Mouse (Mus musculus) forebrain, embryonic 10.5 days (tissue): Measurements from ENCODE around the gene Tln1. TPM values are rescaled to one million over a fixed set of nuclear protein-coding genes. Genes with fewer than 3 reads are reported as not detected.
"Not testable (repeated sequence)": the region's sequence is repeated elsewhere in the genome, so short reads cannot be mapped to it uniquely, and the experiment has no call there.

Source experiments
- DNase-seq: peaks from one replicate; pipeline ENCODE4 v3.0.0-alpha.2; 2017; ENCODE audit warnings: low spot score; ENCODE audit errors: extremely low spot score
- H3K27ac ChIP-seq: fragments of 300-500 bp; sonication (generic); 2 replicates; pipeline ENCODE4 v1.5.1; 2016; ENCODE audit warnings: mild to moderate bottlenecking
- H3K27me3 ChIP-seq: fragments of 300-500 bp; sonication (generic); 2 replicates; pipeline ENCODE4 v1.6.1; 2016; ENCODE audit warnings: mild to moderate bottlenecking; ENCODE audit not compliant: poor library complexity, severe bottlenecking
- H3K36me3 ChIP-seq: fragments of 300-500 bp; sonication (generic); replicated peaks from 2 replicates; pipeline ENCODE4 v1.6.1; 2016; ENCODE audit warnings: mild to moderate bottlenecking, moderate library complexity
- H3K4me1 ChIP-seq: fragments of 300-500 bp; sonication (generic); 2 replicates; pipeline ENCODE4 v1.6.1; 2016
- H3K4me3 ChIP-seq: fragments of 300-500 bp; sonication (generic); 2 replicates; pipeline ENCODE4 v1.5.1; 2016; ENCODE audit warnings: mild to moderate bottlenecking, moderate library complexity
- H3K9me3 ChIP-seq: fragments of 300-500 bp; sonication (generic); 2 replicates; pipeline ENCODE4 v1.6.1; 2016; ENCODE audit warnings: mild to moderate bottlenecking, moderate library complexity
- WGBS: fragments of 180-500 bp; shearing (Covaris S2); methylation state at CpG from one replicate; pipeline ENCODE4 v1.1.7; 2016; 5-methylcytosine and 5-hydroxymethylcytosine counted together
- polyA plus RNA-seq: library from polyadenylated mRNA; unstranded; fragments of >200 nt; fragmentation: Nextera tagmentation; extraction: Ambion mirVana; gene quantifications from 2 replicates; pipeline ENCODE4 v1.2.1, GENCODE M21; 2016

Gene Tln1
- polyA plus RNA-seq, 1 experiment from 2014 or later, result 42.5 TPM

GRCm38 (mm10) chr4:43492101-43492820, 70.2 kb downstream of the Tln1 start:
- DNase-seq, result no peak
- Histone ChIP-seq H3K9me3 (no peaks in the 10 kb centered on the region; the same call in 1 of the 2 replicates), H3K4me1 (peaks cover 29% of the 10 kb centered on the region), H3K27me3 (peaks cover 22% of the 10 kb centered on the region), H3K27ac (no peak overlapping the region), H3K4me3 (peak overlapping the region; percentile 71), H3K36me3 (peaks cover 21% of the 10 kb centered on the region)
- WGBS, result 48% methylated on average over 12 of the region's 12 CpGs

GRCm38 (mm10) chr4:43490801-43491200, 71.7 kb downstream of the Tln1 start:
- H3K4me1 ChIP-seq, result peaks cover 15% of the 10 kb centered on the region
- WGBS, result 92% methylated on average over 5 of the region's 5 CpGs
- peaks cover 7% of the 10 kb centered on the region for H3K36me3 ChIP-seq
- H3K4me3 ChIP-seq, result no peak overlapping the region
- peaks cover 12% of the 10 kb centered on the region for H3K27me3 ChIP-seq
- no peaks in the 10 kb centered on the region; the same call in 1 of the 2 replicates for H3K9me3 ChIP-seq
- no peak overlapping the region for H3K27ac ChIP-seq
- no peak for DNase-seq

- no peaks in the 10 kb centered on the region for H3K36me3 ChIP-seq
- no peak overlapping the region for H3K4me3 ChIP-seq
- DNase-seq, result no peak
- H3K27me3 ChIP-seq, result no peaks in the 10 kb centered on the region
- peaks cover 9% of the 10 kb centered on the region for H3K4me1 ChIP-seq
- peaks cover 4% of the 10 kb centered on the region; the same call in 1 of the 2 replicates for H3K9me3 ChIP-seq
- H3K27ac ChIP-seq, result no peak overlapping the region
- WGBS, result 88% methylated on average over 3 of the region's 3 CpGs
Observed at GRCm38 (mm10) chr4:43489611-43490010, 72.9 kb downstream of the Tln1 start.

- H3K27ac ChIP-seq, H3K9me3 ChIP-seq, DNase-seq, H3K4me3 ChIP-seq, H3K4me1 ChIP-seq, H3K36me3 ChIP-seq, H3K27me3 ChIP-seq: not testable (repeated sequence)
- WGBS, result 86% methylated on average over 5 of the region's 5 CpGs
Observed at GRCm38 (mm10) chr4:43485666-43486065, 76.8 kb downstream of the Tln1 start.

GRCm38 (mm10) chr4:43483535-43484091, 78.9 kb downstream of the Tln1 start, which contains the start of gene Sit1:
Sit1 (minus strand) TSS chr4:43483734.
- Histone ChIP-seq H3K36me3 (no peaks in the 10 kb centered on the region), H3K4me3 (no peak within 1 kb of the TSS), H3K9me3 (peaks cover 4% of the 10 kb centered on the region; the same call in 1 of the 2 replicates), H3K27me3 (peaks cover 6% of the 10 kb centered on the region), H3K27ac (no peak within 1 kb of the TSS), H3K4me1 (peaks cover 8% of the 10 kb centered on the region)
- no peak for DNase-seq
- 69% methylated on average over 12 of the region's 12 CpGs for WGBS

GRCm38 (mm10) chr4:43482591-43482990, 79.9 kb downstream of the Tln1 start:
- H3K36me3 ChIP-seq, result no peaks in the 10 kb centered on the region
- H3K27ac ChIP-seq, result no peak overlapping the region
- H3K9me3 ChIP-seq, result peaks cover 4% of the 10 kb centered on the region; the same call in 1 of the 2 replicates
- peaks cover 11% of the 10 kb centered on the region for H3K4me1 ChIP-seq
- H3K4me3 ChIP-seq, result no peak overlapping the region
- peaks cover 6% of the 10 kb centered on the region for H3K27me3 ChIP-seq
- WGBS, result 83% methylated on average over 10 of the region's 10 CpGs
- DNase-seq, result no peak

GRCm38 (mm10) chr4:43481894-43482456, 80.5 kb downstream of the Tln1 start:
- Histone ChIP-seq H3K27me3 (peaks cover 6% of the 10 kb centered on the region), H3K4me3 (no peak overlapping the region)
- 77% methylated on average over 7 of the region's 7 CpGs for WGBS

More at GRCm38 (mm10) chr4:43481894-43482456, 80.5 kb downstream of the Tln1 start:
- Histone ChIP-seq H3K9me3 (peaks cover 4% of the 10 kb centered on the region; the same call in 1 of the 2 replicates), H3K36me3 (no peaks in the 10 kb centered on the region), H3K4me1 (peaks cover 11% of the 10 kb centered on the region), H3K27ac (no peak overlapping the region)
- DNase-seq, result no peak

Other genes starting within 250 kb of the Tln1 start
- 7.4 and 8.4 TPM in 2 replicates for gene Rusc2, start 180.7 kb downstream of the Tln1 start, polyA plus RNA-seq
- gene Fam166b, start 133.6 kb downstream of the Tln1 start, polyA plus RNA-seq, result 0.10 and 0.17 TPM in 2 replicates
- 3.2 and 3.5 TPM in 2 replicates for gene Tesk1, start 120.8 kb downstream of the Tln1 start, polyA plus RNA-seq
- gene Cd72, start 108.1 kb downstream of the Tln1 start, polyA plus RNA-seq, result 2.3 and 2.4 TPM in 2 replicates
- not detected in 2 replicates for gene Sit1, start 79.0 kb downstream of the Tln1 start, polyA plus RNA-seq
- gene Ccdc107, start 69.8 kb downstream of the Tln1 start, polyA plus RNA-seq, result 42.2 and 43.9 TPM in 2 replicates
- gene Arhgef39, start 63.0 kb downstream of the Tln1 start, polyA plus RNA-seq, result 54.6 and 56.7 TPM in 2 replicates
- 0.60 and 1.1 TPM in 2 replicates for gene Car9, start 55.7 kb downstream of the Tln1 start, polyA plus RNA-seq
- 40.0 and 42.6 TPM in 2 replicates for gene Tpm2, start 38.9 kb downstream of the Tln1 start, polyA plus RNA-seq
- gene Creb3, start 359 bp downstream of the Tln1 start, polyA plus RNA-seq, result 32.5 and 34.4 TPM in 2 replicates
- gene Rgp1, start 16.0 kb upstream of the Tln1 start, polyA plus RNA-seq, result 15.3 and 24.2 TPM in 2 replicates
- gene Gba2, start 16.2 kb upstream of the Tln1 start, polyA plus RNA-seq, result 24.3 and 26.4 TPM in 2 replicates
- gene Msmp, start 21.8 kb upstream of the Tln1 start, polyA plus RNA-seq, result 0.97 TPM in 1 of 2 replicates, not detected in the other
- gene Npr2, start 69.2 kb upstream of the Tln1 start, polyA plus RNA-seq, result 5.4 and 6.2 TPM in 2 replicates
- 1.9 and 2.9 TPM in 2 replicates for gene Spag8, start 90.9 kb upstream of the Tln1 start, polyA plus RNA-seq
- 66.0 and 69.7 TPM in 2 replicates for gene Hint2, start 93.8 kb upstream of the Tln1 start, polyA plus RNA-seq
- 4.2 and 4.3 TPM in 2 replicates for gene Tmem8b, start 106.3 kb upstream of the Tln1 start, polyA plus RNA-seq
- 1.6 and 1.7 TPM in 2 replicates for gene Fam221b, start 106.5 kb upstream of the Tln1 start, polyA plus RNA-seq
- gene Olfr70, start 138.1 kb upstream of the Tln1 start, polyA plus RNA-seq, result not detected in 2 replicates
- gene Olfr71, start 147.6 kb upstream of the Tln1 start, polyA plus RNA-seq, result not detected in 2 replicates
- 0.16 and 0.31 TPM in 2 replicates for gene Hrct1, start 164.5 kb upstream of the Tln1 start, polyA plus RNA-seq
- gene Spaar, start 167.3 kb upstream of the Tln1 start, polyA plus RNA-seq, result 0.07 TPM in 1 of 2 replicates, not detected in the other
- not detected in 2 replicates for gene Olfr159, start 208.3 kb upstream of the Tln1 start, polyA plus RNA-seq